Mouse (Mus musculus): ENCODE data around the gene Tjp1.

GRCm38 (mm10) chr7:65516903-65517302 is 10.7 kb downstream of the Tjp1 start:
- TF ChIP-seq JUND (conservative IDR thresholded peaks at IDR 0.05; ENCODE audit: low read depth, low read length) (no peak), MYC (IDR thresholded peaks at IDR 0.05; ENCODE audit: low read depth, low read length) (no peak), USF2 (conservative IDR thresholded peaks at IDR 0.05; ENCODE audit: low read depth, low read length) (no peak), CTCF (conservative IDR thresholded peaks at IDR 0.05 in 1 of 2, IDR thresholded peaks at IDR 0.05 in 1 of 2; ENCODE audit: low read depth in 2 of 2, low read length in 2 of 2) (no peak), TCF12 (IDR thresholded peaks at IDR 0.05; ENCODE audit: low read depth, low read length) (no peak), ELF1 (IDR thresholded peaks at IDR 0.05; ENCODE audit: low read depth, low read length) (no peak), USF1 (IDR thresholded peaks at IDR 0.05; ENCODE audit: low read depth, low read length) (no peak), SIN3A (IDR thresholded peaks at IDR 0.05; ENCODE audit: low read length) (no peak), ZMIZ1 (IDR thresholded peaks at IDR 0.05; ENCODE audit: low read depth, low read length) (no peak), HCFC1 (IDR thresholded peaks at IDR 0.05; ENCODE audit: low read depth, low read length) (no peak), EP300 (IDR thresholded peaks at IDR 0.05; ENCODE audit: low read length) (no peak), POLR2AphosphoS2 (IDR thresholded peaks at IDR 0.05; ENCODE audit: low read depth, low read length) (no peak), POLR2A (IDR thresholded peaks at IDR 0.05; ENCODE audit: low read depth, low read length) (no peak), E2F4 (IDR thresholded peaks at IDR 0.05; ENCODE audit: insufficient replicate concordance, low read depth, low read length) (no peak)
